Mouse (Mus musculus): Measurements from ENCODE around the gene Tmtc1. TPM values are rescaled to one million over a fixed set of nuclear protein-coding genes. Genes with fewer than 3 reads are reported as not detected.
A peak's percentile ranks its signal among the peaks of the same experiment; 100 is the strongest.

Gene Tmtc1
- total and polyA plus RNA-seq, 3 experiments = 6.4 to 14.3 (median 9.8) TPM

- no peak for DNase-seq
Measured at GRCm38 (mm10) chr6:148239311-148239710, 204.9 kb downstream of the Tmtc1 start.

- DNase-seq = no peak
Measured at GRCm38 (mm10) chr6:148237453-148237852, 206.7 kb downstream of the Tmtc1 start.

- DNase-seq = no peak
Measured at GRCm38 (mm10) chr6:148234105-148234828, 209.9 kb downstream of the Tmtc1 start.

GRCm38 (mm10) chr6:148227542-148227941 is 216.6 kb downstream of the Tmtc1 start:
- DNase-seq = no peak

GRCm38 (mm10) chr6:148222686-148223085 is 221.5 kb downstream of the Tmtc1 start:
- DNase-seq = no peak

GRCm38 (mm10) chr6:148218235-148219076 is 225.7 kb downstream of the Tmtc1 start:
- no peak for DNase-seq

- DNase-seq = no peak
Measured at GRCm38 (mm10) chr6:148216752-148217151, 227.4 kb downstream of the Tmtc1 start.

- DNase-seq = peak; percentile 54
Measured at GRCm38 (mm10) chr6:148214765-148215164, 229.4 kb downstream of the Tmtc1 start.

- DNase-seq = peak; percentile 98
Measured at GRCm38 (mm10) chr6:148211897-148212680, 232.1 kb downstream of the Tmtc1 start, which contains the start of gene Ergic2. Ergic2 (minus strand) TSS chr6:148212374.

- no peak for DNase-seq
Measured at GRCm38 (mm10) chr6:148211391-148211876, 232.8 kb downstream of the Tmtc1 start.

GRCm38 (mm10) chr6:148207522-148207921 is 236.7 kb downstream of the Tmtc1 start:
- DNase-seq = no peak

GRCm38 (mm10) chr6:148205134-148205533 is 239.1 kb downstream of the Tmtc1 start:
- no peak for DNase-seq

- DNase-seq = no peak
Measured at GRCm38 (mm10) chr6:148199729-148200128, 244.5 kb downstream of the Tmtc1 start.

GRCm38 (mm10) chr6:148199177-148199576 is 245.0 kb downstream of the Tmtc1 start:
- DNase-seq = no peak

GRCm38 (mm10) chr6:148193972-148194701 is 250.1 kb downstream of the Tmtc1 start:
- DNase-seq = no peak

GRCm38 (mm10) chr6:148185694-148186093 is 258.5 kb downstream of the Tmtc1 start:
- no peak for DNase-seq

Other genes with a start within 250 kb of the Tmtc1 start
- 10 to 100 TPM; 65.2 to 83.3 TPM for gene Ergic2, start 232.0 kb downstream of the Tmtc1 start, total RNA-seq (2021)
- gene Ergic2, start 232.0 kb downstream of the Tmtc1 start, polyA plus RNA-seq (2012; rRNA removed) = 6.7 and 8.8 TPM in 2 replicates

Measured in adrenal gland, adult 2 months (tissue).